Mouse (Mus musculus): ENCODE measurements around the gene Fer.

The Fer gene

GRCm38 (mm10) chr17:63864171-63864571 lies 1.3 kb downstream of the Fer start:
- peak; percentile 38 for DNase-seq (ENCODE audit: low spot score)

GRCm38 (mm10) chr17:63871773-63872172 lies 8.9 kb downstream of the Fer start:
- DNase-seq (ENCODE audit: low spot score): no peak

GRCm38 (mm10) chr17:63878889-63879288 lies 16.0 kb downstream of the Fer start:
- no peak for DNase-seq (ENCODE audit: low spot score)

GRCm38 (mm10) chr17:63880009-63880408 lies 17.1 kb downstream of the Fer start:
- no peak for DNase-seq (ENCODE audit: low spot score)

GRCm38 (mm10) chr17:63886988-63887387 lies 24.1 kb downstream of the Fer start:
- DNase-seq (ENCODE audit: low spot score): no peak

- DNase-seq (ENCODE audit: low spot score): no peak
These were observed 27.7 kb downstream of the Fer start for GRCm38 (mm10) chr17:63890611-63891010.

GRCm38 (mm10) chr17:63895829-63896228 lies 33.0 kb downstream of the Fer start:
- DNase-seq (ENCODE audit: low spot score): no peak

GRCm38 (mm10) chr17:63897050-63897449 lies 34.2 kb downstream of the Fer start:
- no peak for DNase-seq (ENCODE audit: low spot score)

- no peak for DNase-seq (ENCODE audit: low spot score)
These were observed 46.4 kb downstream of the Fer start for GRCm38 (mm10) chr17:63909297-63909696.

- DNase-seq (ENCODE audit: low spot score): no peak
These were observed 58.8 kb downstream of the Fer start for GRCm38 (mm10) chr17:63921601-63922203.

- no peak for DNase-seq (ENCODE audit: low spot score)
These were observed 62.7 kb downstream of the Fer start for GRCm38 (mm10) chr17:63925581-63925980.

- DNase-seq (ENCODE audit: low spot score): no peak
These were observed 67.8 kb downstream of the Fer start for GRCm38 (mm10) chr17:63930634-63931033.

GRCm38 (mm10) chr17:63931556-63931955 lies 68.7 kb downstream of the Fer start:
- no peak for DNase-seq (ENCODE audit: low spot score)

GRCm38 (mm10) chr17:63935408-63935807 lies 72.5 kb downstream of the Fer start:
- DNase-seq (ENCODE audit: low spot score): no peak

GRCm38 (mm10) chr17:63937886-63938285 lies 75.0 kb downstream of the Fer start:
- no peak for DNase-seq (ENCODE audit: low spot score)

GRCm38 (mm10) chr17:63946772-63947171 lies 83.9 kb downstream of the Fer start:
- DNase-seq (ENCODE audit: low spot score): no peak

GRCm38 (mm10) chr17:63948811-63949210 lies 85.9 kb downstream of the Fer start:
- no peak for DNase-seq (ENCODE audit: low spot score)

- no peak for DNase-seq (ENCODE audit: low spot score)
These were observed 88.6 kb downstream of the Fer start for GRCm38 (mm10) chr17:63951436-63951835.

GRCm38 (mm10) chr17:63967091-63967490 lies 104.2 kb downstream of the Fer start:
- DNase-seq (ENCODE audit: low spot score): no peak

- no peak for DNase-seq (ENCODE audit: low spot score)
These were observed 106.6 kb downstream of the Fer start for GRCm38 (mm10) chr17:63969448-63969847.

- DNase-seq (ENCODE audit: low spot score): no peak
These were observed 107.4 kb downstream of the Fer start for GRCm38 (mm10) chr17:63970239-63970638.

- no peak for DNase-seq (ENCODE audit: low spot score)
These were observed 108.1 kb downstream of the Fer start for GRCm38 (mm10) chr17:63970939-63971338.

- DNase-seq (ENCODE audit: low spot score): no peak
These were observed 109.3 kb downstream of the Fer start for GRCm38 (mm10) chr17:63972181-63972580.

- DNase-seq (ENCODE audit: low spot score): no peak
These were observed 110.9 kb downstream of the Fer start for GRCm38 (mm10) chr17:63973806-63974205.

GRCm38 (mm10) chr17:63974253-63974652 lies 111.4 kb downstream of the Fer start:
- DNase-seq (ENCODE audit: low spot score): no peak

Data from urinary bladder, postnatal 14 days (tissue).